Mouse (Mus musculus) heart, postnatal 25 days (tissue): ENCODE results near the gene Gm3194. TPM values are rescaled to one million over a fixed set of nuclear protein-coding genes. Genes with fewer than 3 reads are reported as not detected.
"Not testable (repeated sequence)": the region's sequence is repeated elsewhere in the genome, so short reads cannot be mapped to it uniquely, and the experiment has no call there.

ENCODE experiments used
- DNase-seq: peaks from one replicate; pipeline ENCODE4 v3.0.0; 2022; ENCODE audit warnings: low spot score
- intact Hi-C: fragments of 180-260 bp; cut with DNase I; formaldehyde crosslinking; loops from one replicate; pipeline ENCODE4 v1.15.1; 2025
- total RNA-seq, 2 experiments: library from RNA; stranded (reverse); gene quantifications; 2 replicates each; pipeline ENCODE4 v1.2.3; 2021

The Gm3194 gene
- under 1 TPM; 0.31 to 0.65 TPM for total RNA-seq

DNA sequence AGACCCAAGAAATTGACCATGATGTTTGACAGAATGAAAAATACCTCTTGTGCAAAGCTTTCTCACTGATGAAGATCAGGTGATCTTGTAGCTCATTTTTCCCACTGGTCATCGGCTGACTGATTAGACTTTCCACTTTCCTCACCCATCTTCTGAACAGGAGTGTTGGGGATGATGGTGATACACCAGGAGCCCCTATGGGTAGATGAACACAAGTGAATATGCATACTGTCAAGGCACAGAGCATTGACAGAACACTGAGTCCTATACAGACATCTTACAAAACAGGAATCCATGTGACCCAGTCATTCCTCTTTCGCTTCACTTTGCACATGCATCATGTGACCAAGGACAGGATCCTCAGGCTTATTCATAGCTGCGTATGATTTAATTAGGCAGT, at the start of gene Gm3194:
Gm3194 (minus strand) TSS at position 101 of the 400 bp plus-strand sequence.
- DNase-seq, intact Hi-C loops: not testable (repeated sequence)

DNA sequence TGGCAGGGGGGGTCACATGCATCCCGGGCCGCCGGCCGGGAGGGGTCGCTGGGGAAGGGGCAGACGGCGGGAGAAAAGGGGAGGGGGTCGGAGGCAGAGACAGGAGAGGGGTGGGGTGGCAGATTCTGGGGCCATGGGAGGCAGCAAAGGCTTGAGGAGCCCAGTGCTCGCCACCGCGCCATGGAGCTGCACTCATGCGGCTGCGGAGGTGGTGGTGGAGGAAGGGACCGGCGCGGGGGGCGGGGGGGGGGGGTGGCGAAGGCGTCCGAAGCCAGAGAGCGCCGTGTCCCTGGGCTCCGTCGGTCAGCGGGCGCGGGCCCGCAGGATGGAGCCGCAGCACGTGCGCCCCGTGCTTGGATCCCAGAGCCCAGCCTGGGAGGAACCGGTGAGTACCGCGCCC, 46.1 kb upstream of the Gm3194 start, which contains the start of gene Gm3488:
Gm3488 (plus strand) TSS at position 301 of the 400 bp plus-strand sequence.
- intact Hi-C loops, DNase-seq: not testable (repeated sequence)

DNA sequence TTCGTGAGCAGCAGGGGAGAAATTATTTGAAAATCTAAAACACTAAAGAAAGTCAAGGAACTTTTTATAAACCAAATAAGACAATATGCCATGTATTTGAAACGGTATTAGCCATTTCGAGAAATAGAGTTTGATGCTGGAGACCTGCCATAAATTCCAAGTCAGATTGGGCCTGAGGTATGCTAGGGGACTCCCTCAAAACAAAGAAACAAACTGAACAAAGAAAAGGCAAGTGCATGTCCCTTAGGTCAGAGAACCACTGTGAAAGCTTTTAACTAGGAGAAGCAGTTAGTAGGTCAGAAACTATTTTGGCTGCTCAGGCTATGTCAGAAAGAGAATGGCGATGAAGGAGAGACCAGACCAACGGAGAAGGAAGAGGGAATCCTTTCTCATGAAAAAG, 28.6 kb upstream of the Gm3194 start, which contains the start of gene Gm3187:
Gm3187 (plus strand) TSS at position 301 of the 400 bp plus-strand sequence.
- DNase-seq, intact Hi-C loops: not testable (repeated sequence)

DNA sequence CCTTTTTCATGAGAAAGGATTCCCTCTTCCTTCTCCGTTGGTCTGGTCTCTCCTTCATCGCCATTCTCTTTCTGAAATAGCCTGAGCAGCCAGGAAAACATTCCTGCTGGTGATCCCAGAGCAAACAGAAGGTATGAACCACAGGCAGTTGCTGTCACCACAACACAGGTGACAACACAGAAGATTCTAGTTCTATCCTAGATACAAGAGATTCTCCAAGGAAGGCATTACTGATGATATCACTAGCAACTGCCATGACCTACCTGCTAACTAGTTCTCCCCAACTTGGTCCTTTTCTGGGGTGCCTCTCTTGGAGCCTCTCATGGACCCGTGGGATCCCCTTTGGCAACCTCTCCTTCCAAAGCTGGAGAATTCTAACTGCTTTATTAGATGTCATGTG, 22.5 kb upstream of the Gm3194 start, which contains the start of gene Gm8246:
Gm8246 (minus strand) TSS at position 101 of the 400 bp plus-strand sequence.
- intact Hi-C loops, DNase-seq: not testable (repeated sequence)

DNA sequence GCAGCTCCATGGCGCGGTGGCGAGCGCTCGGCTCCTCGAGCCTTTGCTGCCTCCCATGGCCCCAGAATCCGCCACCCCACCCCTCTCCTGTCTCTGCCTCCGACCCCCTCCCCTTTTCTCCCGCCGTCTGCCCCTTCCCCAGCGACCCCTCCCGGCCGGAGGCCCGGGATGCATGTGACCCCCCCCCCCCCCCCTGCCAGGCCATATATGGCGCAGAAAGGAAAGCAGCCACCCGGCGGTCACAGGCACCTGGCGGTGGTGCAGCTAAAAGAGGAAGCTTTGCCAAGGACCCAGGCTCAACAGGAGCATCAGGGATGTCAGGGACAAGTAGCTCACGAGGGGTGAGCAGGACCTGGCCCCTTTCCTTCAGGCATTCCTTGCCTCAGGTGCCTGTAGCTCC, 5.2 kb upstream of the Gm3194 start:
- intact Hi-C loops, DNase-seq: not testable (repeated sequence)

DNA sequence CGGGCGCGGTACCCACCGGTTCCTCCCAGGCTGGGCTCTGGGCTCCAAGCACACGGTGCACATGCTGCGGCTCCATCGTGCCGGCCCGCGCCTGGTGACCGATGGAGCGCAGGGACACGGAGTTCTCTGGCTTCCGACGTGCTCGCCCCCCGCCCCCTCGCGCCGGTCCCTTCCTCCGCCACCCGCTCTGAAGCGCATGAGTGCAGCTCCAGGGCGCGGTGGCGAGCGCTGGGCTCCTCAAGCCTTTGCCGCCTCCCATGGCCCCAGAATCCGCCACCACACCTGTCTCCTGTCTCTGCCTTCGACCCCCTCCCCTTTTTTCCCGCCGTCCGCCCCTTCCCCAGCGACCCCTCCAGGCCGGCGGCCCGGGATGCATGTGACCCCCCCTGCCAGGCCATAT, 66.3 kb downstream of the Gm3194 start, which contains the start of gene Gm3500:
Gm3500 (minus strand) TSS at position 101 of the 400 bp plus-strand sequence.
- DNase-seq, intact Hi-C loops: not testable (repeated sequence)

Other genes with a start within 250 kb of the Gm3194 start
- gene Gm3526, start 194.9 kb downstream of the Gm3194 start, total RNA-seq: not detected
- not detected for gene Gm3542, start 120.5 kb downstream of the Gm3194 start, total RNA-seq
- not detected for gene Gm3500, start 66.4 kb downstream of the Gm3194 start, total RNA-seq
- gene Gm8246, start 22.4 kb upstream of the Gm3194 start, total RNA-seq: not detected
- not detected for gene Gm3187, start 28.7 kb upstream of the Gm3194 start, total RNA-seq
- gene Gm3488, start 46.2 kb upstream of the Gm3194 start, total RNA-seq: under 1 TPM; 0.31 to 0.39 TPM
- not detected for gene Gm3532, start 83.0 kb upstream of the Gm3194 start, total RNA-seq
- gene Gm8265, start 177.6 kb upstream of the Gm3194 start, total RNA-seq: not detected
- not detected for gene Gm9603, start 232.0 kb upstream of the Gm3194 start, total RNA-seq